Mouse (Mus musculus) lung, embryonic 14.5 days (tissue): ENCODE measurements around the gene Nucb1. TPM values are rescaled to one million over a fixed set of nuclear protein-coding genes. Genes with fewer than 3 reads are reported as not detected.
"Not testable (repeated sequence)": the region's sequence is repeated elsewhere in the genome, so short reads cannot be mapped to it uniquely, and the experiment has no call there.

ENCODE experiments used
- ATAC-seq: fragments of 200-750 bp; cut with Nextera tagmentation; 2 replicates; pipeline ENCODE4 v1.8.0; 2017; ENCODE audit warnings: mild to moderate bottlenecking, moderate TSS enrichment, moderate library complexity; ENCODE audit not compliant: insufficient read depth
- DNase-seq: peaks from one replicate; pipeline ENCODE4 v3.0.0-alpha.2; 2015
- H3K27ac ChIP-seq: fragments of 300-500 bp; sonication (generic); 2 replicates; pipeline ENCODE4 v1.5.1; 2014; ENCODE audit warnings: low read depth, mild to moderate bottlenecking, moderate library complexity
- H3K27me3 ChIP-seq: fragments of 300-500 bp; sonication (generic); 2 replicates; pipeline ENCODE4 v1.6.1; 2014; ENCODE audit warnings: low read length, control low read depth; ENCODE audit not compliant: insufficient read depth
- H3K36me3 ChIP-seq: fragments of 300-500 bp; sonication (generic); 2 replicates; pipeline ENCODE4 v1.6.1; 2014; ENCODE audit warnings: control low read depth; ENCODE audit not compliant: insufficient read depth
- H3K4me1 ChIP-seq: fragments of 300-500 bp; sonication (generic); 2 replicates; pipeline ENCODE4 v1.6.1; 2014; ENCODE audit warnings: antibody characterized with exemption, control low read depth; ENCODE audit not compliant: insufficient read depth
- H3K4me2 ChIP-seq: fragments of 300-500 bp; sonication (generic); 2 replicates; pipeline ENCODE4 v1.6.1; 2014; ENCODE audit warnings: mild to moderate bottlenecking
- H3K4me3 ChIP-seq: fragments of 300-500 bp; sonication (generic); 2 replicates; pipeline ENCODE4 v1.5.1; 2014; ENCODE audit warnings: low read depth, low read length
- H3K9ac ChIP-seq: fragments of 300-500 bp; sonication (generic); 2 replicates; pipeline ENCODE4 v1.6.1; 2014
- H3K9me3 ChIP-seq: fragments of 300-500 bp; sonication (generic); 2 replicates; pipeline ENCODE4 v1.6.1; 2016; ENCODE audit warnings: low read depth, low read length, control low read depth
- CTCF ChIP-seq: IDR thresholded peaks from 2 replicates; pipeline ENCODE4 v1.5.1; 2016; ENCODE audit warnings: antibody characterized with exemption, low read depth
- WGBS: fragments of 180-500 bp; shearing (Covaris S2); extraction: QIAGEN DNeasy Blood & Tissue Kit; methylation state at CpG from one replicate; pipeline ENCODE4 v1.1.7; 2014; 5-methylcytosine and 5-hydroxymethylcytosine counted together
- polyA plus RNA-seq: library from polyadenylated mRNA; unstranded; fragments of >200 nt; fragmentation: Nextera tagmentation; extraction: Ambion mirVana; gene quantifications from 2 replicates; pipeline ENCODE4 v1.2.1, GENCODE M21; 2014

The Nucb1 gene
- polyA plus RNA-seq, 1 experiment from 2014 or later, result 194 TPM

DNA sequence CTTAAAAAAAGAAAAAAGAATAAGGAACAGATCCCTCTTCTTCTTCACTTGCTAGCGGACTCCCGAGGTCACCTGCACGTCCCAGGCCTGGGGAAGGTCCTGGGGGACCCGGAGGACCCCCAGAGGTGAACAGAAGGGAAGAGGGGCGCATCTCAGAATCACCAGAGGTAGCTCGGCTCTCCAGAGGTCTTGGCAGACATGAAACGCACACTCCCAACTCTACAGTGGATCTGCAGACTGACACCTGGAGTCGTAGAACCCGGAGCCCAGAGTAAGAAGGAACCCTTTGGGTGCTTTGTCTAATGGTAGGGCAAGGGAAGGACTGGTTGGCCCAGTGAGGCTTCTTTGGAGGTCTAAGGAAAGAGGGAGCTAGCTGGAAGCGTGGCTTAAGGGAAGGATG lies 27.4 kb upstream of the Nucb1 start:
- H3K9ac ChIP-seq, result peak overlapping the region; percentile 45
- WGBS, result 73% methylated on average over 10 of the region's 10 CpGs
- peaks cover 5% of the 10 kb centered on the region; the same call in 1 of the 2 replicates for H3K4me1 ChIP-seq
- no peaks in the 10 kb centered on the region for H3K36me3 ChIP-seq
- peak overlapping the region; percentile 46 for H3K4me3 ChIP-seq
- H3K27me3 ChIP-seq, result no peaks in the 10 kb centered on the region
- no peak for DNase-seq
- no peak for TF ChIP-seq CTCF
- H3K9me3 ChIP-seq, result no peaks in the 10 kb centered on the region
- no peak overlapping the region for H3K27ac ChIP-seq
- no peak for ATAC-seq
- H3K4me2 ChIP-seq, result peak overlapping the region; percentile 73

DNA sequence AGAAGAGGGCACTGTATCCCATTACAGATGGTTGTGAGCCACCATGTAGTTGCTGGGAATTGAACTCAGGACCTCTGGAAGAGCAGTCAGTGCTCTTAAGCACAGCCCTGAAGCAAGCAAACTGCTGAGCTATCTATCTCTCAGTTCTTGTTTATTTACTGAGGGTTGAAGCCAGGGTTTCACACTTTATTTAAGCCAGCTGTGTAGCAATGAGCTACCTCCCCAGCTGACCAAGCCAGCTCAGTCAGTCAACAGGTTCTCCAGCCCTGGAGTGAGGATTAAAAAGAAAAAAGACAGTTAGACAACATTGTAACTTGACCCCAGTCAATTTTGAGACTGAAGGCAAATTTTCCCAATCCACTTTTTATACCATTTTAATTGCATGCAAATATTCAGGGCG lies 25.5 kb upstream of the Nucb1 start:
- Histone ChIP-seq H3K9ac (no peak overlapping the region), H3K27me3 (no peaks in the 10 kb centered on the region), H3K4me2 (no peak overlapping the region), H3K36me3 (no peaks in the 10 kb centered on the region), H3K27ac (no peak overlapping the region), H3K4me3 (no peak overlapping the region), H3K9me3 (no peaks in the 10 kb centered on the region), H3K4me1 (peaks cover 9% of the 10 kb centered on the region)
- DNase-seq (no peak), ATAC-seq (no peak)
- 72% methylated on average over 1 of the region's 1 CpGs for WGBS
- no peak for TF ChIP-seq CTCF

DNA sequence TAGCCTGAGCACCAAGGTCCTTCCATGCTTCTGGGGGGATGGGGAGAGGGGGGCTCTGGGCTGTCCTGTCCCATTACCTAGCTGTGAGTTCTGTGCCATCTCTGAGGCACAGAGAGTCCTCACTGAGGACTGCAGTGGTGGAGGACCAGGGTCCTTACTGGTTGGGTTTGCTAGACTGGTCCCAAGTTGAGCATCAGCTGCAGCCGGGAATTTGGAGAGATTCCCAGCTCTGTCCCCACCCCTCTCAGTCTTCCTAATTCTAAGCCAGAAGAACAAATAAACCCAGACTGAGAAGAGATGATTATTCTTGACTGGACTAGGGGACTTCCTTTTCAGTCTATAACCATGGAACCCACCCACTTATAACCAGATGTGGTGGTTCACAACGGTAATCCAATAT lies 20.4 kb upstream of the Nucb1 start:
- Histone ChIP-seq H3K36me3 (no peaks in the 10 kb centered on the region), H3K4me2 (0 out of 2 replicates have a peak overlapping the region, but pooled peaks have one; percentile 7), H3K4me3 (no peak overlapping the region), H3K9me3 (no peaks in the 10 kb centered on the region), H3K4me1 (peaks cover 7% of the 10 kb centered on the region; the same call in 1 of the 2 replicates), H3K27me3 (no peaks in the 10 kb centered on the region), H3K9ac (no peak overlapping the region), H3K27ac (no peak overlapping the region; the same call in 1 of the 2 replicates)
- WGBS, result 45% methylated on average over 2 of the region's 2 CpGs
- no peak for TF ChIP-seq CTCF
- ATAC-seq (0 out of 2 replicates have a peak, but pooled peaks have one; percentile 9), DNase-seq (peak; percentile 64)

DNA sequence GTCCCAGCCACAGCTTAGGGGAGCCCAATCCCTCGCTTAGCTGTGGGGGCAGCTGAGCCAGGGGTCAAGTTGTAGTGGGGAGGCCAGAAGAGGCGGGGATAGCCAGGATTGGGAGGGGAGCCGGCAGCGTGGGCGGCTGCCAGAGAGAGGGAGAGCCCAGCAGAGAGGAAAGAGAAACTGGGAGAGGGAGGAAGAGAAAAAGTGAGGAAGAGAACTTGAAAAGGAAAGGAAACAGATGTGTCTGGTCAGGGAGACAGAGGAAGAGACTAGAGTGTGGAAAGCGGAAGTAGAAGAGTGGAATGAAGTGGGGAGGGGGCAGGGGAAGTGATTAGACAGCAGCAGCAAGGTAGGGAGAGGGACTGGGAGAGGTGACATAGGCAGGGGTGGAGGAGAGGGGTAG lies 19.3 kb upstream of the Nucb1 start:
- DNase-seq (no peak), ATAC-seq (no peak)
- H3K4me2 ChIP-seq, result peak overlapping the region; percentile 16; the same call in 1 of the 2 replicates
- no peaks in the 10 kb centered on the region for H3K27me3 ChIP-seq
- no peak overlapping the region for H3K4me3 ChIP-seq
- no peak for TF ChIP-seq CTCF
- no peaks in the 10 kb centered on the region for H3K9me3 ChIP-seq
- 3% methylated on average over 6 of the region's 6 CpGs for WGBS
- peaks cover 7% of the 10 kb centered on the region; the same call in 1 of the 2 replicates for H3K4me1 ChIP-seq
- peaks cover 2% of the 10 kb centered on the region; the same call in 1 of the 2 replicates for H3K36me3 ChIP-seq
- no peak overlapping the region; the same call in 1 of the 2 replicates for H3K9ac ChIP-seq
- no peak overlapping the region for H3K27ac ChIP-seq

DNA sequence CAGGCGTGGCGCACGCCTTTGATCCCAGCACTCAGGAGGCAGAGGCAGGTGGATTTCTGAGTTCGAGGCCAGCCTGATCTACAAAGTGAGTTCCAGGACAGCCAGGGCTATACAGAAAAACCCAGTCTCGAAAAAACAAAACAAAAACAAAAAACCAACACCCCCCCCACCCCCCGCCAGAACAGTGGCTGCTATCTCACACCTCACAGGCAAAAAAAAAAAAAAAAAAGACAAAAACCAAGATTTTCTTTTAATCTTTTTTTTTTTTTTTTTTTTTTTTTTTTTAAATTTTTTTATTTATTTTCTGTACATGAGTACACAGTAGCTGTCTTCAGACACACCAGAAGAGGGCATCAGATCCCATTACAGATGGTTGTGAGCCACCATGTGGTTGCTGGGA lies 17.0 kb upstream of the Nucb1 start:
- H3K27ac ChIP-seq, H3K9ac ChIP-seq, H3K4me3 ChIP-seq, H3K4me1 ChIP-seq, H3K9me3 ChIP-seq, H3K27me3 ChIP-seq, H3K4me2 ChIP-seq, ATAC-seq, DNase-seq: not testable (repeated sequence)
- peaks cover 18% of the 10 kb centered on the region; the same call in 1 of the 2 replicates for H3K36me3 ChIP-seq
- WGBS, result 92% methylated on average over 6 of the region's 6 CpGs

DNA sequence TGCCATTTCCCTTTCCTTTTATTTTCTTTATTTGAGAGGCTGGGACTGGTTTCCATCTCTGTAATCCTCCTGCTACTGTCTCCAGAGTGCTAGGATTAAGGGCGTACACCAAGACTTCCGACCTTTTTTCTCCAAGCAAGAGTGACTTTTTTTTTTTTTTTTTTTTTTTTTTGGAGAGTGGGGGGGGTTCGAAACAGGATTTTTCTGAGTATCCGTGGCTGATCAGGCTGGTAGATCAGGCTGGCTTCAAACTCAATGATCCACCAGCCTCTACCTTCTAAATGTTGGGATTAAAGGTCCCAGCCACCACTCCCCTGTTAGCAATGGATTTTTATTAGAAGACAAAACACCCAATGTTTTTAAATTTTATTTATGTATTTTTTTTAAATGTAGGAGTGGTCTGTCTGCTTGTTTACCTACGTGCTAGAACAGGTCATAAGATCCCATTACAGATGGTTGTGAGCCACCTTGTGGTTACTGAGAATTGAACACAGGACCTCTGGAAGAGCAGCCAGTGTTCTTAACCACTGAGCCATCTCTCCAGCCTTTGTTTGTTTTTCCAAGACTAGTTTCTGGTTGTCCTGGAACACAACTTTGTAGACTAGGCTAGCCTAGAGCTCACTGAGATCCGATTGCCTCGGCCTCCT lies 16.4 kb upstream of the Nucb1 start:
- H3K4me2 ChIP-seq, result peak overlapping the region; percentile 93
- H3K36me3 ChIP-seq, result peaks cover 18% of the 10 kb centered on the region; the same call in 1 of the 2 replicates
- H3K27ac ChIP-seq, result peak overlapping the region; percentile 93
- peak; percentile 25; the same call in 1 of the 2 replicates for TF ChIP-seq CTCF
- peak overlapping the region; percentile 84 for H3K4me3 ChIP-seq
- H3K27me3 ChIP-seq, result no peaks in the 10 kb centered on the region
- DNase-seq (no peak), ATAC-seq (no peak)
- H3K9ac ChIP-seq, result peak overlapping the region; percentile 92
- H3K4me1 ChIP-seq, result peaks cover 7% of the 10 kb centered on the region; the same call in 1 of the 2 replicates
- WGBS, result 24% methylated on average over 7 of the region's 7 CpGs
- no peaks in the 10 kb centered on the region for H3K9me3 ChIP-seq

DNA sequence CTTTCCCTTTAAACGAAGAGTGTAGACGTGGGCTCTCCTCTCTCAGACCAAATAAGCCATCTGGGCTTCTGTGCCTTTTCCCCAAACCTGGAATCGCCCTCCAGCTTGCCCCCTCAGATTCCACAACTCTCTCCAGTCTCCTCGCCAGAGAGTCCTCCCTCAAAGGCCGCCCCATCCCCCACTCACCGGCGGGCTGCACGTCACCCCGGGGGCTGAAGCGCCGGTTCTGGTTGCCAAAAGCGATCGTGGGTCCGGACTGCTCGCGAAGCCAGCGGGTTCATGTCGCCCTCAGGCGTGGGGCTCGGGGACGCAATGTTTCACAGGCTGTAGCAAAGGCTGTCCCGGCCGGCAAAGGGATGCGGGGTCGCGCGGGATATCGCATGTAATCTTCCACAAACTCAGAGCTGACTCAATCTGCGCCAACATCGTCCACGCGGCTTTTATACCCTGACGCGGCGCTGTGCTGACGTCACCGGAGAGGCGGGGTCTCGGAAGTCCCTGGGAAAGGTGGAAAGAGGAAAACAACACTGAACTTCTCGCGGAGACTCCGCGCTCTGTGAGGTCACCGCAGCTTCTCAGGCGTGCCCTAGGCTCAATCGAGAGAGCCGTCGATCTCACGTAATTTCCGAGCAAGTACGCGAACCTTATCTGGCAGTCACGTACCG lies 15.7 kb upstream of the Nucb1 start, which contains the start of the genes Ppp1r15a and Plekha4:
TSS of gene Ppp1r15a (minus strand) at position 460 of the 665 bp plus-strand sequence.
TSS of gene Plekha4 (plus strand) at position 522 of the 665 bp plus-strand sequence.
- ATAC-seq (peak; percentile 77), DNase-seq (peak; percentile 97)
- H3K36me3 ChIP-seq, result peaks cover 18% of the 10 kb centered on the region; the same call in 1 of the 2 replicates
- peak within 1 kb of the TSS; percentile 93 for H3K27ac ChIP-seq
- H3K4me2 ChIP-seq, result peak within 1 kb of the TSS; percentile 93
- under 1% methylated on average over 54 of the region's 54 CpGs for WGBS
- peak within 1 kb of the TSS; percentile 84 for H3K4me3 ChIP-seq
- no peaks in the 10 kb centered on the region for H3K9me3 ChIP-seq
- H3K9ac ChIP-seq, result peak within 1 kb of the TSS; percentile 92
- no peaks in the 10 kb centered on the region for H3K27me3 ChIP-seq
- no peak for TF ChIP-seq CTCF
- H3K4me1 ChIP-seq, result peaks cover 5% of the 10 kb centered on the region; the same call in 1 of the 2 replicates
